Mouse (Mus musculus) Muller cell, postnatal 12 days (primary cell): ENCODE measurements around the gene Pold1.
A peak's percentile ranks its signal among the peaks of the same experiment; 100 is the strongest.

Experiments used
- DNase-seq: peaks from one replicate; pipeline ENCODE4 v3.0.0-alpha.2; 2015; ENCODE audit errors: inconsistent ontology term

Gene Pold1

GRCm38 (mm10) chr7:44548497-44549087, at the start of gene Pold1:
Pold1 (minus strand) TSS chr7:44548849.
- peak; percentile 100 for DNase-seq

- no peak for DNase-seq
Measured at GRCm38 (mm10) chr7:44598336-44598735, 49.7 kb upstream of the Pold1 start.

- DNase-seq: no peak
Measured at GRCm38 (mm10) chr7:44597666-44598065, 49.0 kb upstream of the Pold1 start.

- no peak for DNase-seq
Measured at GRCm38 (mm10) chr7:44596996-44597538, 48.4 kb upstream of the Pold1 start.

- DNase-seq: no peak
Measured at GRCm38 (mm10) chr7:44596051-44596450, 47.4 kb upstream of the Pold1 start.

GRCm38 (mm10) chr7:44595131-44595561, 46.5 kb upstream of the Pold1 start:
- no peak for DNase-seq

- DNase-seq: peak; percentile 42
Measured at GRCm38 (mm10) chr7:44594291-44594690, 45.6 kb upstream of the Pold1 start.

- peak; percentile 92 for DNase-seq
Measured at GRCm38 (mm10) chr7:44593775-44594174, 45.1 kb upstream of the Pold1 start.

- no peak for DNase-seq
Measured at GRCm38 (mm10) chr7:44593051-44593450, 44.4 kb upstream of the Pold1 start.

- DNase-seq: peak; percentile 28
Measured at GRCm38 (mm10) chr7:44591348-44592116, 42.9 kb upstream of the Pold1 start.

GRCm38 (mm10) chr7:44590402-44591347, 42.0 kb upstream of the Pold1 start, which contains the start of gene Kcnc3:
Kcnc3 (plus strand) TSS chr7:44590664.
- DNase-seq: peak; percentile 99

GRCm38 (mm10) chr7:44589946-44590345, 41.3 kb upstream of the Pold1 start:
- DNase-seq: peak; percentile 36

GRCm38 (mm10) chr7:44589149-44589548, 40.5 kb upstream of the Pold1 start:
- peak; percentile 93 for DNase-seq

- no peak for DNase-seq
Measured at GRCm38 (mm10) chr7:44588338-44588737, 39.7 kb upstream of the Pold1 start.

- no peak for DNase-seq
Measured at GRCm38 (mm10) chr7:44587676-44588075, 39.0 kb upstream of the Pold1 start.

- DNase-seq: peak; percentile 81
Measured at GRCm38 (mm10) chr7:44586930-44587329, 38.3 kb upstream of the Pold1 start.

- no peak for DNase-seq
Measured at GRCm38 (mm10) chr7:44586518-44586917, 37.9 kb upstream of the Pold1 start.

- DNase-seq: no peak
Measured at GRCm38 (mm10) chr7:44585606-44586005, 37.0 kb upstream of the Pold1 start.

GRCm38 (mm10) chr7:44584921-44585320, 36.3 kb upstream of the Pold1 start:
- DNase-seq: no peak

- DNase-seq: no peak
Measured at GRCm38 (mm10) chr7:44584265-44584804, 35.7 kb upstream of the Pold1 start.

GRCm38 (mm10) chr7:44583146-44583545, 34.5 kb upstream of the Pold1 start:
- DNase-seq: no peak
